Mouse (Mus musculus) liver, adult 2 months (tissue): Measurements from ENCODE around the gene 4930432K21Rik. TPM values are rescaled to one million over a fixed set of nuclear protein-coding genes. Genes with fewer than 3 reads are reported as not detected.

Experiments
- DNase-seq: peaks from one replicate; pipeline ENCODE4 v3.0.0-alpha.2; 2011; ENCODE audit warnings: low read depth, low spot score; ENCODE audit errors: extremely low read depth
- H3K27ac ChIP-seq: fragments of 200-500 bp; replicated peaks from 2 replicates; pipeline ENCODE4 v1.5.1; 2012; ENCODE audit warnings: low read depth, mild to moderate bottlenecking, control low read depth, inconsistent platforms, low read length; ENCODE audit not compliant: insufficient read depth
- H3K27me3 ChIP-seq: fragments of 200-500 bp; 2 replicates; pipeline ENCODE4 v1.6.1; 2012; ENCODE audit warnings: mild to moderate bottlenecking, moderate library complexity, low read length, inconsistent platforms; ENCODE audit not compliant: control insufficient read depth, insufficient read depth
- H3K36me3 ChIP-seq: fragments of 200-500 bp; 2 replicates; pipeline ENCODE4 v1.6.1; 2012; ENCODE audit warnings: low read length, inconsistent platforms; ENCODE audit not compliant: control insufficient read depth, insufficient read depth
- H3K4me1 ChIP-seq: fragments of 200-500 bp; 2 replicates; pipeline ENCODE4 v1.6.1; 2011; ENCODE audit warnings: low read length; ENCODE audit not compliant: control insufficient read depth, insufficient read depth
- H3K4me3 ChIP-seq: fragments of 200-500 bp; 2 replicates; pipeline ENCODE4 v1.5.1; 2011; ENCODE audit warnings: low read depth, mild to moderate bottlenecking, control low read depth, low read length, moderate library complexity; ENCODE audit not compliant: insufficient read depth
- H3K79me2 ChIP-seq: fragments of 200-500 bp; 2 replicates; pipeline ENCODE4 v1.6.1; 2012; ENCODE audit warnings: inconsistent platforms, mild to moderate bottlenecking, low read length, moderate library complexity; ENCODE audit not compliant: control insufficient read depth, insufficient read depth
- H3K9ac ChIP-seq: fragments of 200-500 bp; 2 replicates; pipeline ENCODE4 v1.6.1; 2012; ENCODE audit warnings: low read depth, mild to moderate bottlenecking, control low read depth, inconsistent platforms, low read length
- CTCF ChIP-seq: fragments of 200-500 bp; IDR thresholded peaks from 2 replicates; pipeline ENCODE4 v1.5.1; 2011; ENCODE audit warnings: low read depth, low read length, control low read depth
- POLR2A ChIP-seq: fragments of 200-500 bp; IDR thresholded peaks from 2 replicates; pipeline ENCODE4 v1.6.1; 2011; ENCODE audit warnings: low read length, control low read depth; ENCODE audit not compliant: insufficient read depth; ENCODE audit errors: extremely low read depth
- WGBS: fragments of 180-500 bp; shearing (Covaris S2); methylation state at CpG from one replicate; pipeline ENCODE4 v1.1.7; 2018; 5-methylcytosine and 5-hydroxymethylcytosine counted together
- polyA plus RNA-seq: library from polyadenylated mRNA; depleted of rRNA; stranded (reverse); fragments of >200 nt; gene quantifications from 2 replicates; pipeline ENCODE4 v1.2.3, GENCODE M21; 2012
- total RNA-seq: library from RNA; depleted of rRNA; stranded (reverse); fragments of >200 nt; gene quantifications from 2 replicates; pipeline ENCODE4 v1.2.3, GENCODE M21; 2014

The 4930432K21Rik gene
- total and polyA plus RNA-seq, 2 experiments: 0.07 TPM; not detected in 1

DNA sequence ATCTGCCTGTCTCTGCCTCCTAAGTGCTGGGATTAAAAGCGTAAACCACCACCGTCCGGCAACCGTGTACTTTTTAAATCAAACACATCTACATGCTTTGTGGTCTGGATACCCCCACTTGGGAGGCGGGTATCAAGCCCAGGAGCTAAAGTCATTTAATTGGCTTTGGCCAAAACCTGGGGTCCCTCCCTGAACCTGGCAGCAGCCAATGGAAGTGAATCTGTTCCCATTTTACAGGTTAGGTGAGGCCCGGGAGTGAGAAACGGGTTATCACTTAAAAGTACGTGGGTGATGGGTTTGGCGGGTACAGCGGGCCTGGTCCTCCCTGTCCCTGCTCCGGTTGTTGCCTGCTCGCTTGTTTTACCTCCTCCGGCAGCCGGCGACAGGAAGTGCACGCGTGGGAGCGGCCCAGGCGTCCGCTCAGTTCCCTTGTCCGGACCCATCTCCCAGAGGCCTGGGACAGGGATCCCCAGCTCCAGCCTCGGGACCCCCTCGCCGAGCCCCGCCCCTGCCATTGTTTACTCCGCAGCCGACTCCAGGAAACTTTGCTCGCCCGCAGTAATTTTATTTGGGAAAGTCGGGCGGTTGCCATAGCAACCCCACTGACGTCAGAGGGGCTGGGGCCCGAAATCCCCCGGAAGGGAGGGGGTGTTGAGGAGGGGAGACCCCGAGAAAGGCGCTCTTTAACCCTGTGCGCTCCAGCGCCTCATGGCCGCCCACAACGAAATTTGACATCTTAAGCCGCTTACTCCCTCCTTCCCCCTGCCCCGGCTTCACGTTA, 49.5 kb downstream of the 4930432K21Rik start:
- H3K36me3 ChIP-seq: no peaks in the 10 kb centered on the region
- no peak for DNase-seq
- WGBS: 15% methylated on average over 42 of the region's 43 CpGs
- H3K9ac ChIP-seq: peak overlapping the region; percentile 45
- peak overlapping the region; percentile 50 for H3K4me3 ChIP-seq
- H3K79me2 ChIP-seq: peaks cover 8% of the 10 kb centered on the region; the same call in 1 of the 2 replicates
- TF ChIP-seq POLR2A (no peak), CTCF (no peak)
- 0 out of 2 replicates have a peak, but pooled peaks cover 2% of the 10 kb centered on the region for H3K4me1 ChIP-seq
- H3K27me3 ChIP-seq: no peaks in the 10 kb centered on the region
- H3K27ac ChIP-seq: peak overlapping the region; percentile 73

DNA sequence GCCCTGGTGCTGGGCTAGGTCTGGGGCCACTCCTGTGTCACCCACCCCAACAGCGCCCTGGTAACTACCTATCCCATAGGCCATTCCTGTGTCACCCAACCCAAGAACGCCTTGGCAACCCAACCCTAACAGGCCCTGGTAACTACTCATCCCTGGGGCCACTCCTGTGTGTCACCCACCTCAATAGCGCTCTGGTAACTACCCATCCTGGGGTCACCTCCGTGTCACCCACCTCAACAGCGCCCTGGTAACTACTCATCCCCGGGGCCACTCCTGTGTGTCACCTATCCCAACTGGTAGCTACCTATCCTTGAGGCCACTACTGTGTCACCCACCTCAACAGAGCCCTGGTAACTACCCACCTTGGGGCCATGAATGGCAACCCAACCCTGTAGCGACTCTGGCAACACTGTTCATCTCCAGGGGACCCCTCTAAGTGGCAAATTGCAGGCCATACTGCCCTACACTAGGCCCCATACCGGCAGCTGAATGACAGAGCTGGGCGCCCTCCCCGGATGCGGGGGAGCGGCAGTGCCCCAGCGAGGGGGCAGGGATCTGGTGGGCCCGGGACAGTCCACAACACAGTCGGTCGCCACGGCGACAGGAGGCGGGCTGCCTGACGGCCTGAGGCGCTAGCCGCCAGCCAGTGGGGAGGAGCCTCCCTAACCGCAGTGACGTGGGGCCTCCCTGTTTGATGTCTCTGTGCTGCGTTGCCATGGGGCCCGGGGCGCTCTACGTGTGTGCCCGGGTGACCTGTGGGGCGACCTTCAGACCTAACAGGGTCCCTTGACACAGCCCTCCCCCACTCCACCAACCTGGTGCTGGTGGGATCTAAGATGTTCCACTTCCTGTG, 50.3 kb downstream of the 4930432K21Rik start:
- no peak for DNase-seq
- 0 out of 2 replicates have a peak, but pooled peaks cover 2% of the 10 kb centered on the region for H3K4me1 ChIP-seq
- peak overlapping the region; percentile 45 for H3K9ac ChIP-seq
- no peak for TF ChIP-seq POLR2A
- TF ChIP-seq CTCF: no peak
- H3K79me2 ChIP-seq: peaks cover 8% of the 10 kb centered on the region; the same call in 1 of the 2 replicates
- H3K4me3 ChIP-seq: peak overlapping the region; percentile 50
- no peaks in the 10 kb centered on the region for H3K27me3 ChIP-seq
- 10% methylated on average over 30 of the region's 30 CpGs for WGBS
- H3K27ac ChIP-seq: peak overlapping the region; percentile 73
- no peaks in the 10 kb centered on the region for H3K36me3 ChIP-seq

DNA sequence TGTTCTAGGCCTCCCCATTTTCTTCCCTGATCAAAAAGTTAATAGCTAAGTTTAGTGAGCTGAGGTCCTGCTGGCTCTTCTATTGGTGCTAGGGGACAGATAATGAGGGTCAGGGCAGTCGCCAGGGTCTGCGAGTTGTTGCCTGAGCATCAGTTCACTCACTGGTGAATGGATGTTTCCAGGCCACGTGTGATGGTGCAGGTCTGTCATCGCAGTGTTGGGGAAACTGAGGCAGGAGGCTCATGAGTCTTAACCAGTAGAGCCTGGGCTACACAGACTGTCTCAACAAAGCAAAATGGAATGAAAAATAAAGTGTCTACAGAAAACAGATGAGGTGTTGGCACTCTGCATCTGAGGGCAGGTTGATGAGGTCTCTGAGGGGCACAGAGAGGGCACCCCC, 51.0 kb downstream of the 4930432K21Rik start:
- TF ChIP-seq CTCF: no peak
- no peak for TF ChIP-seq POLR2A
- H3K27me3 ChIP-seq: no peaks in the 10 kb centered on the region
- DNase-seq: no peak
- H3K9ac ChIP-seq: no peak overlapping the region
- H3K36me3 ChIP-seq: no peaks in the 10 kb centered on the region
- peaks cover 8% of the 10 kb centered on the region; the same call in 1 of the 2 replicates for H3K79me2 ChIP-seq
- no peak overlapping the region for H3K27ac ChIP-seq
- no peak overlapping the region for H3K4me3 ChIP-seq
- 0 out of 2 replicates have a peak, but pooled peaks cover 2% of the 10 kb centered on the region for H3K4me1 ChIP-seq
- WGBS: 39% methylated on average over 4 of the region's 4 CpGs

DNA sequence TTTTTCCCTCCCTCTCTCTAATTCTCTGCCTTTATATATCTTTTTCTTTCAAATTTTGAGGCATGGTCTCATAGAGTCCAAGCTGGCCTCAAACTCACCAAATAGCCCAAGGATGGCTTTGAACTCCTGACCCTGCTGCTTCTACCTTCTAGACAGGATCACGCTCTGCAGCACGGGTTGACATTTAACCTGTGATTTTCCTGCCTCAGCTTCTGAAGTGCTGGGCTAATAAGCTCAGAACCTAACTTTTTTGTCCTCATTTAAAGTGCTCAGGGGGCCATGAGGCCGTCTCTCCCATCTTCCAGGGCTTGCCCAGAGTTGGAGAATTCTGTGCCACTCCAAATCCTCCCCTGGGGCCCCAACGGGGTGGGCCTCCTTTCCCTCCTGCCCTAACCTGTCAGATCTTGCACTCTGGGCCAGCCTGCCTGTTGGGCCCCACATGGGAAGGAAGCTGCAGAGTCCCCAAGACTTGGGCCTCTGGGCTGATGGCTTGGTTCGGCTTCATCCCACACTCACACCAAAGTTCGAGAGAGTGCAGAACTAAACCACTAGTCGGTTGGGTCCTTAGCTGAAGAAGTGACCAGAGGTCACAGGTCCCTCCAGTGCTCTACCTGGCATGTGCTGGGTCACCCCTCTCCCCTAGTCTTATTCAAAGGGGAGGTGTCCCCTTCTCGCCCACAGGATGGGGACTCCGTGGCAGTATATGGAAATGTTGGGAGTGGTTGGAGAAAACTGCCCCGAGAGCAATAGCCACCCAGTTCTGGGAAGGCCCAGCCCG, 51.7 kb downstream of the 4930432K21Rik start:
- peaks cover 8% of the 10 kb centered on the region; the same call in 1 of the 2 replicates for H3K79me2 ChIP-seq
- WGBS: 70% methylated on average over 11 of the region's 11 CpGs
- TF ChIP-seq CTCF (no peak), POLR2A (no peak)
- no peak overlapping the region for H3K4me3 ChIP-seq
- no peaks in the 10 kb centered on the region for H3K36me3 ChIP-seq
- 0 out of 2 replicates have a peak, but pooled peaks cover 2% of the 10 kb centered on the region for H3K4me1 ChIP-seq
- H3K9ac ChIP-seq: no peak overlapping the region
- no peak for DNase-seq
- no peak overlapping the region for H3K27ac ChIP-seq
- no peaks in the 10 kb centered on the region for H3K27me3 ChIP-seq

DNA sequence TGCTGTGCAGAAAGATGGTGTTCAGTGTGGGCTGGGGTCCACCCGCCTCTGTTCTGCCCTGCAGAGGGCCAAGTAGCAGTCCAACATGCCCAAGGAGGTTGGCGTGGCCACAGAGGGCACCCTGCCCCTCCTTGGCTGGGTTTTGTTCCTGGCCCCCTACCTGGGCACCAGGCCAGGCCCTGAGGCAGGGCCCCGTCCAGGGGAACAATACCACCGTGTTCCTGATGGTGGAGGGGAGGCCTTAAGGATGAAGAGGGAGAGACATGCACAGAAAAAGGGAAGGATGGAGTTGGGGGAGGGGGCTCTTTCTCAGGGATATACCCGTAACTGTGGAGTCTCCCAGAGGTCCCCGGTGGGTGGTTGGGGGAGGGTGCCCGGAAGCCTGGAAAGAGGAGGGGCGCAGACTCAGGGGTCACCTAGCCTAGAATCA, 52.3 kb downstream of the 4930432K21Rik start:
- 0 out of 2 replicates have a peak overlapping the region, but pooled peaks have one; percentile 12 for H3K9ac ChIP-seq
- H3K27ac ChIP-seq: peak overlapping the region; percentile 23; the same call in 1 of the 2 replicates
- H3K4me1 ChIP-seq: 0 out of 2 replicates have a peak, but pooled peaks cover 2% of the 10 kb centered on the region
- no peaks in the 10 kb centered on the region for H3K36me3 ChIP-seq
- no peak for TF ChIP-seq POLR2A
- no peak for TF ChIP-seq CTCF
- 59% methylated on average over 8 of the region's 8 CpGs for WGBS
- no peak for DNase-seq
- peak overlapping the region; percentile 9; the same call in 1 of the 2 replicates for H3K4me3 ChIP-seq
- H3K79me2 ChIP-seq: peaks cover 8% of the 10 kb centered on the region; the same call in 1 of the 2 replicates
- H3K27me3 ChIP-seq: no peaks in the 10 kb centered on the region
